Mouse (Mus musculus): ENCODE measurements around the gene Fgfr2.

The Fgfr2 gene

GRCm38 (mm10) chr7:130213156-130213555 is 2910.0 kb downstream of the Fgfr2 start:
- no peak for DNase-seq

- DNase-seq, result no peak
Measured at GRCm38 (mm10) chr7:130211411-130211810, 2911.7 kb downstream of the Fgfr2 start.

DNA sequence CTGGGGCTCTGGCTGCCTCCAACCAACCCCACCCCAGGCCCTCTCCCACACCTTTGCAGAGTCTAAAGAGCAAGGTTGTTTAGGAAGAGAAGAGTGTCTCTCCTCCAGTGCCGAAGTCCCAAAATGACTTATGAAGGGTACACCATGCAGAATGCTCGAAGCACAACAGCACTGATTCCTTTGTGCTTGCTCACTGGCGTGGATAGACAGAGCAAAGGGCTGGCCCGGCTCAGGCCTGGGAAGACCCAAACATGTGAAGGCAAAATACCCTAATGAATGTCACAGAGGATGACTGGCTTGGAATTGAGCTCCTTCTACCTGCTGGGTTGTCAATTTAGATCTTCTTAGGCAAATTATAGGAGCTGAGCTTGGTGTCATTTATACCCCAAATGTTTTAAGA is 2914.5 kb downstream of the Fgfr2 start:
- DNase-seq, result no peak

GRCm38 (mm10) chr7:130206181-130206582 is 2917.0 kb downstream of the Fgfr2 start:
- DNase-seq, result peak; percentile 54

GRCm38 (mm10) chr7:130205140-130205539 is 2918.0 kb downstream of the Fgfr2 start:
- DNase-seq, result no peak

- DNase-seq, result no peak
Measured at GRCm38 (mm10) chr7:130201020-130201419, 2922.1 kb downstream of the Fgfr2 start.

GRCm38 (mm10) chr7:130199951-130200350 is 2923.2 kb downstream of the Fgfr2 start:
- no peak for DNase-seq

- DNase-seq, result no peak
Measured at GRCm38 (mm10) chr7:130199317-130199716, 2923.8 kb downstream of the Fgfr2 start.

GRCm38 (mm10) chr7:130195081-130195480 is 2928.1 kb downstream of the Fgfr2 start:
- no peak for DNase-seq

DNA sequence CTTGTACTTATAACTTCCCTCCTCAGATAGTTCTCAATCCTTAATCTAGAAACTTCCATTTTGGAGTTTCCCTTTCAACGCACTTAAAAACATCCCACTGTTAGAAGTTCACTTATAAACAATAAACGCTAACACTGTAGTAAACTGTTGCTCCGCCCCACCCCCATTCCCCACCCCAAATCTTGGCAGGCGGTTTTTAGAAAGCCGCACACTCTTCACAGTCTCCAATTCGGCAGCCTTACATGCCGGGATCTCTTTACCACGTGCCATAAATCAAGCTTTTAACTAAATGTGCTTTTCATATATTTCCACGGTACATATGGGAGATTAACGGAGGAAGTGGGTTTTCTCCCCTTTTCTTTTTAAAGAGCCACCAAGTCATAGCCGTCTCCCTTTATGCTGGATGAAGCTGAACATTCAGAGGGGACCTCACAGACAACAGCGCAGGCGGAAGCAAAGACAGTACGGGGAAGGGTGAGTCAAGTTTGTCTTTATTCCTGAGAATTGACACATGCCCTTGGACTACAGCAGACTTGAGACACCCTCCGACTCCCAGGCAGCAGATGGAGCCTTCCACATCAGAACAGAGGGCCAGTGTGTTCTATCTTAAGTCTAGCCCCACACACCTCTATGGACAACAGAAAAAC is 2932.7 kb downstream of the Fgfr2 start:
- no peak for DNase-seq

GRCm38 (mm10) chr7:130189901-130190300 is 2933.2 kb downstream of the Fgfr2 start:
- DNase-seq, result no peak

- DNase-seq, result no peak
Measured at GRCm38 (mm10) chr7:130188108-130188507, 2935.0 kb downstream of the Fgfr2 start.

- DNase-seq, result no peak
Measured at GRCm38 (mm10) chr7:130184864-130185263, 2938.3 kb downstream of the Fgfr2 start.

DNA sequence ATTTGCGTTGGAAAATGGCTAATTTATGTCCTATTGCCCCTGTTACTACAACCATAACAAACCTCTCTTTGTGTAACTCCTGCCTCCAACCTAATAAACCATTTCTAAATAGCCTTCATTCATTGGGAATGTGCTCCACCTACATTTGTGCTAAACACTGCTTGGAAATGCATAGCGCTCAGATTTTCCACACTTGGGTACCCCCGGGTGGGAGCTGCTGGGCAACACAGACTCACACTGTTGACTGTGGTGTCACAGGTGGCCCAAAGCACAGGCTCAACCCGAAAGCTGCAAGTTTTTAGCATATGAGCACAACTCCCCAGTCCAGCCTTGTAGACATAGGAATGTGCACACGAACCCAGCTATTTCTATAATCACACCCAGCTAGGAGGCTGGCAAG is 2939.2 kb downstream of the Fgfr2 start:
- no peak for DNase-seq

DNA sequence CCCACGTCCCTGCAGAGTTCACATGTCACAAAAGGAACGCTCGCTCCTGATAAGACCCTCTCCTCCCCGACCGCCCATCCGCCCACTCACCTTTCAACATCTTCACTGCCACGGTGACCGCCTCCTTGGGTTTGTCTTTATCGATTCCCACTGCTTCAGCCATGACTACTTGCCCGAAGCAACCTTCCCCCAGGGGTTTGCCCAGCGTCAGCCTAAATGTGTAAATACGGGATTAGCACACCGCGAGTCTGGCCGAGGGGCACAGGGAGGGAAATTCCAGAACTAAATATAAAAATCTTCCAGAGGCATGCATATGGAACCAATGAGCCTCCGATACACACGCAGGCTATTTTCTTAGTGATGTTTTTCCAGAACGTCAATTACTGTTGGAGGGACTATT is 2940.6 kb downstream of the Fgfr2 start:
- DNase-seq, result no peak

DNA sequence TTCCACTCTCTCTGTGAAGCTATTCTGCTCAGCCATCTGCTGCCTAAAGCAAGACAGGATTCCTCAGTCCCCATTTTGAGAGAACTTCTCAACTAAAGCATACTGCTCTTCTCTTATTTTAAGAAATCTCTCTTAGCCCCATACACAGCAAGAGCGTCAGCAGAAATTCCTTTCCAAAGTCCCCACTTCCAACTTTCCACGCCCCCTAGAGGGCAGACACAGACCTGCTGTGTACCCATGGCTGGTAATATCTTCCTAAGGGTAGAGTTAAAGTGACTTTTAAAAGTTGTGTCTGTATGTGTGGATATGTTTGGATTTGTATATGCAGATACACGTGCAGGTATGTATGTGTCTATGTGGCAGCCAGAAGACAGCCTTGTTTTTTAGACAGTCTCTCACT is 2944.2 kb downstream of the Fgfr2 start:
- DNase-seq, result peak; percentile 16

GRCm38 (mm10) chr7:130177009-130177408 is 2946.1 kb downstream of the Fgfr2 start:
- DNase-seq, result peak; percentile 10

GRCm38 (mm10) chr7:130174525-130174924 is 2948.6 kb downstream of the Fgfr2 start:
- DNase-seq, result no peak

- DNase-seq, result no peak
Measured at GRCm38 (mm10) chr7:130173914-130174313, 2949.2 kb downstream of the Fgfr2 start.

DNA sequence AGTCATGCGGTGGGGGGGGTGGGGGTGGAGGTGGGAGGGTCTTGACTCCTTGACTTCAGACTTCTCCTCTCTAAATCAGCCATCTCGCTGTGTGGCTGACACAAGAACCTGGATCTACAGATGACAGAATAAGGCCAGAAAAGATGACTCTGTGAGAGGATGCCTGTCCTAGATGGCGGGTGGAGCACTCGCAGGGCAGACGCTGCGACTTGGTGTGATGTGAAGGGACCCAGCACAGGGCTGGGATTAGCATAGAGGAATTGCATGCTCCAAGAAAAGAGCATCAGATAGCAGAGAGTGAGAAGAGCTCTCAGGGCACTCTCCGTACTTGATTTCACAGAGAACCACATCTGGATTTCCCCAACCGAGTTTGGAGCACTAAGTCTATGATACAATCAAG is 2953.0 kb downstream of the Fgfr2 start:
- no peak for DNase-seq

GRCm38 (mm10) chr7:130168296-130168695 is 2954.9 kb downstream of the Fgfr2 start:
- no peak for DNase-seq

- DNase-seq, result no peak
Measured at GRCm38 (mm10) chr7:130167261-130167660, 2955.9 kb downstream of the Fgfr2 start.

- DNase-seq, result no peak
Measured at GRCm38 (mm10) chr7:130166190-130166589, 2957.0 kb downstream of the Fgfr2 start.

DNA sequence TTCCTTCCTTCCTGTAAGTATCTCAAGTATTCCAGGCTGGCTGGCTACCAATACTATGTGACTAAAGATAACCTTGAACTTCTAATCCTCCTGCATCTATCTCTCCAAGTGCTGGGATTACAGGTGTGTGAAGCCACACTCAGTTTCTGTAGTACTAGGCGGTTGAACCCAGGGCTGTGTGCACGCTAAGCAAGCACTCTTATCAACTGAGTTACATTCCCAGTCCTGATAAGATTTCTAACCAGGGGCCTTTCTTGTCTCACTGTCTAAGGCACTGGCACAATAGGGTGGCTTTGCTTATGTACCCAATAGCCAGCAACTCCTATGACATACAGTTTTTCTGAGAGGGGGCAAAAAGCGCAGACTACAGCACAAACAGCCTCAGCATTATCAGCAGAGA is 2957.7 kb downstream of the Fgfr2 start:
- DNase-seq, result no peak

DNA sequence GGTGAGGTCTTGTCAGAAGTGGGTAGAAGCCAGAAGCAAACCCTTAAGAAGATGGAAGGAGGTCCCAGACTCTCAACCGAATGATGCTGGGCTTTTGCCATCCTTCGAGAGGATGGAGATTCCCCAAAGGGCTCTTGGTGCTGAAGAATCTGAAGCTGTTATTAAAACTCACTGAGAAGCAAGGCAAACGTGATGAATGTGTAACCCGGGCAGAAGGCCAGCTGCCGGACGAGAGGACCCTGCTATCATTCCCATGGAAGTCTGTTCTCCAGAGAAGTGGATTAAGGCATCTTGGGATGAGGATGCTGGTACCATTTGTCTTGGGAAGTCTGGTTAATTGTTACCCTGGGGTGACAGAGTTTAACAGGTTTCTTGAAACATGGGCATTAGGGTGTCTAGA is 2960.4 kb downstream of the Fgfr2 start:
- no peak for DNase-seq

All from kidney, adult 18-20 months (tissue).